Mouse (Mus musculus): ENCODE results near the gene Mat2a. TPM values are rescaled to one million over a fixed set of nuclear protein-coding genes. Genes with fewer than 3 reads are reported as not detected.

The Mat2a gene
- polyA plus RNA-seq, 1 experiment = 85.8 TPM

- Histone ChIP-seq H3K4me1 (ENCODE audit: control insufficient read depth, insufficient read depth, low read length) (no peaks in the 10 kb centered on the region), H3K27ac (ENCODE audit: control insufficient read depth, insufficient read depth, low read depth, low read length, poor library complexity) (no peak overlapping the region), H3K4me3 (replicated peaks; ENCODE audit: control insufficient read depth, low read depth, low read length) (no peak overlapping the region)
- no peak for TF ChIP-seq POLR2A (IDR thresholded peaks at IDR 0.05; ENCODE audit: borderline replicate concordance, control insufficient read depth, low read depth, low read length)
- no peak for TF ChIP-seq CTCF (IDR thresholded peaks at IDR 0.05; ENCODE audit: control insufficient read depth, insufficient read depth, low read length)
- WGBS = 49% methylated on average over 5 of the region's 5 CpGs
Observed at GRCm38 (mm10) chr6:72430989-72431921, 8.1 kb downstream of the Mat2a start.

- Histone ChIP-seq H3K4me3 (replicated peaks; ENCODE audit: control insufficient read depth, low read depth, low read length) (no peak overlapping the region), H3K27ac (ENCODE audit: control insufficient read depth, insufficient read depth, low read depth, low read length, poor library complexity) (no peak overlapping the region), H3K4me1 (ENCODE audit: control insufficient read depth, insufficient read depth, low read length) (no peaks in the 10 kb centered on the region)
- no peak for TF ChIP-seq CTCF (IDR thresholded peaks at IDR 0.05; ENCODE audit: control insufficient read depth, insufficient read depth, low read length)
- TF ChIP-seq POLR2A (IDR thresholded peaks at IDR 0.05; ENCODE audit: borderline replicate concordance, control insufficient read depth, low read depth, low read length) = no peak
- 82% methylated on average over 21 of the region's 21 CpGs for WGBS
Observed at GRCm38 (mm10) chr6:72429061-72429842, 10.1 kb downstream of the Mat2a start.

- Histone ChIP-seq H3K4me1 (ENCODE audit: control insufficient read depth, insufficient read depth, low read length) (no peaks in the 10 kb centered on the region), H3K4me3 (replicated peaks; ENCODE audit: control insufficient read depth, low read depth, low read length) (no peak overlapping the region), H3K27ac (ENCODE audit: control insufficient read depth, insufficient read depth, low read depth, low read length, poor library complexity) (no peak overlapping the region)
- TF ChIP-seq POLR2A (IDR thresholded peaks at IDR 0.05; ENCODE audit: borderline replicate concordance, control insufficient read depth, low read depth, low read length) = no peak
- TF ChIP-seq CTCF (IDR thresholded peaks at IDR 0.05; ENCODE audit: control insufficient read depth, insufficient read depth, low read length) = peak; percentile 88
- 45% methylated on average over 8 of the region's 8 CpGs for WGBS
Observed at GRCm38 (mm10) chr6:72428036-72428435, 11.3 kb downstream of the Mat2a start.

GRCm38 (mm10) chr6:72425646-72426045, 13.7 kb downstream of the Mat2a start:
- TF ChIP-seq POLR2A (IDR thresholded peaks at IDR 0.05; ENCODE audit: borderline replicate concordance, control insufficient read depth, low read depth, low read length) (no peak), CTCF (IDR thresholded peaks at IDR 0.05; ENCODE audit: control insufficient read depth, insufficient read depth, low read length) (no peak)
- 88% methylated on average over 11 of the region's 11 CpGs for WGBS
- Histone ChIP-seq H3K4me1 (ENCODE audit: control insufficient read depth, insufficient read depth, low read length) (no peaks in the 10 kb centered on the region), H3K27ac (ENCODE audit: control insufficient read depth, insufficient read depth, low read depth, low read length, poor library complexity) (no peak overlapping the region), H3K4me3 (replicated peaks; ENCODE audit: control insufficient read depth, low read depth, low read length) (no peak overlapping the region)

- Histone ChIP-seq H3K4me3 (replicated peaks; ENCODE audit: control insufficient read depth, low read depth, low read length) (no peak overlapping the region), H3K4me1 (ENCODE audit: control insufficient read depth, insufficient read depth, low read length) (no peaks in the 10 kb centered on the region), H3K27ac (ENCODE audit: control insufficient read depth, insufficient read depth, low read depth, low read length, poor library complexity) (no peak overlapping the region)
- 89% methylated on average over 10 of the region's 10 CpGs for WGBS
- TF ChIP-seq CTCF (IDR thresholded peaks at IDR 0.05; ENCODE audit: control insufficient read depth, insufficient read depth, low read length) (no peak), POLR2A (IDR thresholded peaks at IDR 0.05; ENCODE audit: borderline replicate concordance, control insufficient read depth, low read depth, low read length) (no peak)
Observed at GRCm38 (mm10) chr6:72420901-72421300, 18.5 kb downstream of the Mat2a start.

- H3K4me3 ChIP-seq (replicated peaks; ENCODE audit: control insufficient read depth, low read depth, low read length) = no peak overlapping the region
- TF ChIP-seq POLR2A (IDR thresholded peaks at IDR 0.05; ENCODE audit: borderline replicate concordance, control insufficient read depth, low read depth, low read length) = no peak
- TF ChIP-seq CTCF (IDR thresholded peaks at IDR 0.05; ENCODE audit: control insufficient read depth, insufficient read depth, low read length) = no peak
- 81% methylated on average over 1 of the region's 1 CpGs for WGBS
- H3K4me1 ChIP-seq (ENCODE audit: control insufficient read depth, insufficient read depth, low read length) = no peaks in the 10 kb centered on the region
- H3K27ac ChIP-seq (ENCODE audit: control insufficient read depth, insufficient read depth, low read depth, low read length, poor library complexity) = no peak overlapping the region
Observed at GRCm38 (mm10) chr6:72419806-72420205, 19.6 kb downstream of the Mat2a start.

GRCm38 (mm10) chr6:72418279-72418678, 21.1 kb downstream of the Mat2a start:
- Histone ChIP-seq H3K4me3 (replicated peaks; ENCODE audit: control insufficient read depth, low read depth, low read length) (no peak overlapping the region), H3K4me1 (ENCODE audit: control insufficient read depth, insufficient read depth, low read length) (peaks cover 2% of the 10 kb centered on the region; the same call in 1 of the 2 replicates), H3K27ac (ENCODE audit: control insufficient read depth, insufficient read depth, low read depth, low read length, poor library complexity) (no peak overlapping the region)
- no peak for TF ChIP-seq POLR2A (IDR thresholded peaks at IDR 0.05; ENCODE audit: borderline replicate concordance, control insufficient read depth, low read depth, low read length)
- 60% methylated on average over 4 of the region's 4 CpGs for WGBS

All from bone marrow, adult 2 months (tissue).